Mouse (Mus musculus) urinary bladder, postnatal 4 days (tissue): Measurements from ENCODE around the gene Zfp871.

Source experiments
- DNase-seq, 2 experiments: peaks; one replicate each; pipeline ENCODE4 v3.0.0; 2021 to 2022; ENCODE audit warnings: low spot score in 2 of 2

Zfp871 gene

GRCm38 (mm10) chr17:32788094-32788559 lies at the start of gene Zfp871:
Gene Zfp871, minus strand, starts transcription at chr17:32788287.
- DNase-seq, result peak; percentile 77 to 79

- no peak for DNase-seq
Observed at GRCm38 (mm10) chr17:32830418-32830782, 42.3 kb upstream of the Zfp871 start.

- DNase-seq, result peak; percentile 57 to 67
Observed at GRCm38 (mm10) chr17:32829540-32830417, 41.7 kb upstream of the Zfp871 start, which contains the start of gene Zfp799. Gene Zfp799, minus strand, starts transcription at chr17:32830261.

DNA sequence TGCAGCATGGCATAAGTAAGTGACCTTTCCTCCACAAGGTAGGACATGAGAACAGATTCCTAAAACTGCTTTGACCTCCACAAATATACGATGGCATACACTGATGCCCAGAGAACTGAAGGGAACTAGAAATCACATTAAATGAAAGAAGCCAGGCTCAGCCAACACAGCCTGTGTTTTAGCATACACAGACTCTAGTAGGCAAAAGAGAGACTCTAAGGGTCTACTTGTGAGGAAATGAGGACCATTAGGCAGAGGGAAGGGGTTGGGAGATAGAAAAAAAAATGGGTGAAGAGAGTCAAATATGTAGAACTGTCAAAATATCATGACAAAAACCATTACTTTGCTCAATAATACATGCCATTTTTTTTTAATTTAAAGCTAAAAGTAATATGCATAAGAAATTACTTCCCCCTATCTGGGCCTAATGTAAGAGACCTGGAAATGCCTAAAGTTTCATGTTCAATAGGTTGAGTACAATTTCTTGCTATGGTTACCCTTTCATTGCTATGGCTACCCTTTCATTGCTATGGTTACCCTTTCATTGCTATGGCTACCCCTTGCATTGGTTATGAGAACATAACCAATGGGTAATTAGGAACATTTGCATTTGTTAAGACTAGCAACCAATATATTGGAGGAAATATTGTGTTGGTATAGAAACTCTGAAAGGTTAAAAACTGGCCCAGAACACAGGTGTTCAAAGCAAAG lies 28.1 kb upstream of the Zfp871 start:
- DNase-seq, result no peak

GRCm38 (mm10) chr17:32814136-32814535 lies 26.0 kb upstream of the Zfp871 start:
- DNase-seq, result no peak

GRCm38 (mm10) chr17:32810648-32811047 lies 22.6 kb upstream of the Zfp871 start:
- no peak for DNase-seq

GRCm38 (mm10) chr17:32809544-32810374 lies 21.7 kb upstream of the Zfp871 start, which contains the start of gene Zfp811:
Gene Zfp811, minus strand, starts transcription at chr17:32809931.
- peak in 1 of 2 experiments; percentile 37 for DNase-seq

GRCm38 (mm10) chr17:32808921-32809320 lies 20.8 kb upstream of the Zfp871 start:
- no peak for DNase-seq

- no peak for DNase-seq
Observed at GRCm38 (mm10) chr17:32789244-32789643, 1.2 kb upstream of the Zfp871 start.

GRCm38 (mm10) chr17:32788576-32788975 lies 489 bp upstream of the Zfp871 start:
- no peak for DNase-seq

- DNase-seq, result no peak
Observed at GRCm38 (mm10) chr17:32787436-32788093, 522 bp downstream of the Zfp871 start.

DNA sequence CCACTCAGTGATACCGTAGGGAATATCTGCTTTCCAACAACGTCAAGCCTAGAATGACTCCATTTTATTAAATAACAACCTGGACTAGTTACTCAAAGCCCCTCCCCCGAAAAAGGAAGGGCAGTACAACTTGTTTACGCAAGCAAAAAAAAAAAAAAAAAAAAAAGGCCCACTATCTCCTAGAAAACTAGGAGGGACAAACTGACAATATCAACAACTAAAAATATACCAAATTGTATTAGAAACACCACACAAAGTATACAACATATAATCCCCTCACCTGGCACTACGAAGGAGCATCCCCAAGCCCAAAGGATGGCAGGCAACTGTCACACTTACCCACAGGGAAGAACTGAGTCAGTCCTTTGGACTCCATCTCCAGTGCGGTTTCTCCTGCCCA lies 1.1 kb downstream of the Zfp871 start:
- no peak for DNase-seq

DNA sequence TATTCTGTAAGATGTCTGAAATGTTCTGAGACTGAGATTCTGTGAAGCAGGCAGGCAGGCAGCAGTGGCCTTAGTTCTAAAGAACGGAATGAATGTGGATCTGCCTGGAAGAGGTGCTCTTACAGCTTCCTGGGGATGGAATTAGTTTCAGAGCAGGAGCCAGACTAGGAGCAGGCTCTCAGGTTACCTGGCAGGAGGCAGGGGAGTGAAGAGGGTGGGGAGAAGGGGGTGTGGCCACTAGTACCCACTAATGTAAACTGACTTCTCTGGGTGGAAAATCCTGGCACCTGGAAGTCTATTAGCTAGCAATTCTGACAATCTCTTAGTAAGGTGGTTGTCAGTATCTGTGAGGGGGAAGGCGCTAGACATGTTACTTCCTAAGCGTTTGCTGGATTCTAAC lies 2.4 kb downstream of the Zfp871 start:
- no peak for DNase-seq

DNA sequence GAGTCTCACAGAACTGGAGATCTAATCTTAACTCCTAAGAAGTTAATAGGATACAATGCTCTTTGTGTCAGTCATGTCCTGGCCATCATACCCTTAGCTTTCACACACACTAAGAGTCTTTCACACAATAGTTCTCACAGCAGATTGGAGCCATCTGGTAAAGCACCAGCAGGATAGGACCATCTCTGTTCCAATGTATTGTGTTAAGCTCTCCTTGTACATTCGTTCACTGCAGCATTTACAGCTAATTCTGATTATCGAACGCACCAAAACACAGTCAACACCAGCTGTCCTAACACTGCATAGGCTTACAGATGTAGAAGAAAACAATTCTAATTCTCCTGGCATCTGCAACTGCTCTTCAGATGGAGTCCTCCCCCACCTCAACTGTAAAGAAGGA lies 10.5 kb downstream of the Zfp871 start:
- no peak for DNase-seq

GRCm38 (mm10) chr17:32771213-32771612 lies 16.9 kb downstream of the Zfp871 start:
- DNase-seq, result no peak

DNA sequence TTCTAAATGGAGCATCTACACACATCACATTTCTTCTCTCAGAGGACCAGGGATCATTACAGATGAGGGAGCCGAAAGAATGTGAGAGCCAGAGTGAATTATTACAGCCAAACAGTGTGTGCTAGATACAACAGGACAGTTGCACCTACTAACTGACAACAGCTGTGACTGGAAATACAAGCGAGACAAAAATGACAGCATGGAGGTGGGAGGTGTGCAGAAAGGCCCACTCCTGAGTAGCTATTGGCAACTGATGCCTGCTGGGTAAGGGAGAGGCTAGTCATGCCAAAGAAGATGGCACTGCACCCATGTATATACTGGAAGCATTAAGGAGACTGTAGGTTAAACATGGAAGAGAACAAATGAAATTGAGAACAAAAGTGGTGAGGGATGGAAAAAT lies 21.7 kb downstream of the Zfp871 start:
- no peak for DNase-seq

GRCm38 (mm10) chr17:32757331-32757730 lies 30.8 kb downstream of the Zfp871 start:
- no peak for DNase-seq

GRCm38 (mm10) chr17:32753634-32754033 lies 34.5 kb downstream of the Zfp871 start:
- no peak for DNase-seq

- no peak for DNase-seq
Observed at GRCm38 (mm10) chr17:32752813-32753360, 35.2 kb downstream of the Zfp871 start.

- DNase-seq, result no peak
Observed at GRCm38 (mm10) chr17:32750611-32751010, 37.5 kb downstream of the Zfp871 start.

DNA sequence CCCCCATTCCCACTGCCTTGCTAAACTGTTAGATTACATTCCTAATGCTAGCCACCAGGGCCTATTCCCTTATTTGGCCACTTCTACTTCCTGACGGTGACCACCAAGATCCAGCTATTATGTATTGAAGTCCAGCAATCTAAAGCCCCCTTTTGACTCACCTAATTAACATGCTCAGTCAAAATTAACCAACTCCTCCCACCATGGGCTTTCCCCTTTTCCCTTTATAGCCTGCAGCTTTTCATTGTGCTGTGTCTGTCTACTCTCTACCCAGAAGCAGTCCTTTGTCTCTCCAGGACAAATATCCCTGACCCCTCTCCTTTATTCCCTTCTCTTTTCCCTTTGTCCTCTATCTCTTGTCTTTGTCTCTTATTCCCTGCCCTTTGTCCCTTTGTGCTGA lies 47.0 kb downstream of the Zfp871 start:
- no peak for DNase-seq
